30 mouse cellular contexts compared by ENCODE assay signal in the genomic region with DNA sequence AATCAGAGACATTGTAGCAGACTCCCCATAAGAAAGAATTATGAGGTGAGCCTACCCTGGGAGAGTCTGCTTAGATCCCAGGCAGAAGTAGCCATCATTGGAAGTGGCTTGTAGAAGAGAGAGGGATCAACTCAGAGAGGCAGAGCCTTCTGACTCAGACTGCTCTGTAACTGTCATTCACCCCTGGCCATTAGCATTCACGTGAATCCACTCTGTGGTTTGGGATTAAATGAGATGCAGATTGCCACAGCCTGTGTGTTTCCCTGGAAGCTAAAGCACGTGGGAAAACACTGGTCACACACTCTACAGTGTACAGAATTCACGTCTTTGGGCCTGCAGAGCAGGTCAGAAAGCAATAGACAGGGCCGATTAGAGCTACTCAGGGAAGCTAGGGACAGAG. TPM values are rescaled to one million over a fixed set of nuclear protein-coding genes. Genes with fewer than 3 reads are reported as not detected.
DNase-seq lines count a peak whose midpoint lies in the region; ATAC-seq and TF ChIP-seq lines count a peak whose summit lies in the region.
"Had no signal": no experiment of that assay in that cellular context is flagged by ENCODE, and none has a peak within 500 bp of the region (broad histone marks: within the 10 kb centered on the region; RNA-seq: fewer than 3 reads in every experiment).

No protein-coding gene starts in this region.

- ATAC-seq in Patski = peak; percentile 65
- ATAC-seq in megakaryocyte progenitor cell, adult 5-6 weeks (replicated peaks; ENCODE audit: poor library complexity) = no peak
- ATAC-seq: activated CD4-positive, CD25-positive, alpha-beta regulatory T cell, adult 4 months; CD4-positive, CD25-positive, alpha-beta regulatory T cell, adult 4 months had no signal

- H3K4me1 ChIP-seq in testis, adult 2 months (ENCODE audit: control insufficient read depth, insufficient read depth, low read length) = peaks cover 10% of the 10 kb centered on the region

- CTCF ChIA-PET in Patski (lab: Charles Lee) = interaction anchor here (1.7 kb wide), 1 partner anchor 42 kb away, joined by 3 read pairs; no protein-coding TSS in a partner anchor

- no peaks in the 10 kb centered on the region for H3K27me3 ChIP-seq in testis, adult 2 months (ENCODE audit: control insufficient read depth, insufficient read depth, low read length)
- peaks cover 24% of the 10 kb centered on the region for H3K27me3 ChIP-seq in Patski

- TF ChIP-seq POLR2A in testis, adult 2 months (IDR thresholded peaks at IDR 0.05; ENCODE audit: control insufficient read depth, low read depth, low read length) = no peak

- POLR2A ChIA-PET in Patski (lab: Charles Lee) = no interaction called here

- in situ Hi-C loops in Patski (cut with MboI; ENCODE audit: low pct_unique_long_range_greater_than_20kb) = no loop called here

- no peak for DNase-seq in testis, postnatal 10 days (ENCODE audit: low spot score)
- DNase-seq in 3T3-L1 (ENCODE audit: low read depth, low spot score) (peak; percentile 9), NIH3T3 (ENCODE audit: low read depth) (peak; percentile 66), Patski (ENCODE audit: low read depth, low spot score) (no peak)
- no peak for DNase-seq in embryo, embryonic 10 days (ENCODE audit: low spot score)
- no peak for DNase-seq in ovary, postnatal 36 days (ENCODE audit: low spot score)
- DNase-seq: adrenal gland, adult 2 months; adrenal gland, adult 8-10 months; adrenal gland, postnatal 10 days; adrenal gland, postnatal 14 days; adrenal gland, postnatal 25 days; adrenal gland, postnatal 36 days; B cell, adult 2 months; cerebellum, adult 11 months; cerebellum, adult 11-12 months; cerebellum, adult 18-20 months; cerebellum, adult 2 months; cerebellum, adult 8-10 months had no signal

- H3K36me3 ChIP-seq in testis, adult 2 months (ENCODE audit: control insufficient read depth, insufficient read depth, low read length) = no peaks in the 10 kb centered on the region
- H3K36me3 ChIP-seq: G1E had no signal

- no peak for TF ChIP-seq CTCF in testis, adult 2 months (IDR thresholded peaks at IDR 0.05; ENCODE audit: control insufficient read depth, insufficient read depth, insufficient replicate concordance, low read depth, low read length)
- no peak for TF ChIP-seq CTCF in Patski (IDR thresholded peaks at IDR 0.05)

- peak overlapping the region; percentile 67 for H3K4me3 ChIP-seq in testis, adult 2 months (ENCODE audit: control insufficient read depth, low read depth, low read length)

- H3K27ac ChIP-seq in testis, adult 2 months (ENCODE audit: control insufficient read depth, insufficient read depth, low read depth, low read length) = no peak overlapping the region

RNA-seq across cellular contexts. Expression of gene Ace3, which starts 10.0 kb away (rescaled TPM):
- polyA plus RNA-seq in testis, adult 2 months (2012; rRNA removed) = 78.7 and 82.6 TPM in 2 replicates
- polyA plus RNA-seq in Patski (2021) = not detected
- not detected in 2 replicates for total RNA-seq in megakaryocyte progenitor cell, adult 5-6 weeks (2015)
- not detected in 2 replicates for total RNA-seq in megakaryocyte progenitor cell, adult 5-6 weeks (2017)
- total RNA-seq: adrenal gland, adult 18-20 months; adrenal gland, adult 2 months; adrenal gland, adult 8-10 months; adrenal gland, postnatal 10 days; adrenal gland, postnatal 14 days; adrenal gland, postnatal 25 days; adrenal gland, postnatal 36 days; adrenal gland, postnatal 4 days; CH12.LX; ES-E14; G1E; MEL had no signal
- polyA plus RNA-seq: activated CD4-positive, CD25-positive, alpha-beta regulatory T cell, adult 4 months; adrenal gland, adult 2 months; brain, embryonic 14.5 days; C2C12; CD4-positive, CD25-positive, alpha-beta regulatory T cell, adult 4 months; cerebellum, adult 2 months; G1E had no signal

RNA-seq across cellular contexts. Expression of gene Ace, which starts 16.7 kb away (rescaled TPM):
- polyA plus RNA-seq in testis, adult 2 months (2012; rRNA removed) = 389 and 421 TPM in 2 replicates
- 0.33 TPM for polyA plus RNA-seq in Patski (2021)
- 0.15 and 0.59 TPM in 2 replicates for total RNA-seq in megakaryocyte progenitor cell, adult 5-6 weeks (2015)
- 0.04 and 0.10 TPM in 2 replicates for total RNA-seq in megakaryocyte progenitor cell, adult 5-6 weeks (2017)
- total RNA-seq: G1E, MEL had no signal
- polyA plus RNA-seq: CD4-positive, CD25-positive, alpha-beta regulatory T cell, adult 4 months; G1E had no signal

RNA-seq across cellular contexts. Expression of gene Kcnh6, which starts 23.5 kb away (rescaled TPM):
- polyA plus RNA-seq in testis, adult 2 months (2012; rRNA removed) = 0.41 and 0.46 TPM in 2 replicates
- not detected for polyA plus RNA-seq in Patski (2021)
- total RNA-seq in megakaryocyte progenitor cell, adult 5-6 weeks (2015) = 0.15 and 0.20 TPM in 2 replicates
- total RNA-seq in megakaryocyte progenitor cell, adult 5-6 weeks (2017) = not detected in 2 replicates
- total RNA-seq: G1E had no signal
- polyA plus RNA-seq: activated CD4-positive, CD25-positive, alpha-beta regulatory T cell, adult 4 months; C2C12; G1E had no signal

RNA-seq across cellular contexts. Expression of gene Cyb561, which starts 31.3 kb away (rescaled TPM):
- 21.8 and 36.1 TPM in 2 replicates for polyA plus RNA-seq in testis, adult 2 months (2012; rRNA removed)
- polyA plus RNA-seq in Patski (2021) = 31.6 TPM
- total RNA-seq in megakaryocyte progenitor cell, adult 5-6 weeks (2015) = 0.52 and 0.90 TPM in 2 replicates
- total RNA-seq in megakaryocyte progenitor cell, adult 5-6 weeks (2017) = 0.68 and 0.96 TPM in 2 replicates
- polyA plus RNA-seq: G1E had no signal

RNA-seq across cellular contexts. Expression of gene Dcaf7, which starts 52.2 kb away (rescaled TPM):
- 65.9 and 66.7 TPM in 2 replicates for polyA plus RNA-seq in testis, adult 2 months (2012; rRNA removed)
- 52.8 TPM for polyA plus RNA-seq in Patski (2021)
- total RNA-seq in megakaryocyte progenitor cell, adult 5-6 weeks (2015) = 46.2 and 48.8 TPM in 2 replicates
- 45.5 and 48.9 TPM in 2 replicates for total RNA-seq in megakaryocyte progenitor cell, adult 5-6 weeks (2017)

Comparison
In these comparisons a context has a peak if more than half of its experiments do, and no peak if none do; other contexts are left out.
1. DNase-seq: peak in 3T3-L1 (single experiment) and NIH3T3 (single experiment); none in testis, postnatal 10 days (single experiment), Patski (single experiment), embryo, embryonic 10 days (single experiment) and ovary, postnatal 36 days (single experiment).
2. RNA of gene Ace3, which starts 10.0 kb away (polyA plus RNA-seq): 78.7 to 82.6 TPM in testis, adult 2 months; not detected in Patski (single experiment); every median in the first group is over 10 times any median in the second.
3. RNA of gene Ace, which starts 16.7 kb away (polyA plus RNA-seq): 389 to 421 TPM in testis, adult 2 months; 0.33 TPM in Patski (single experiment); every median in the first group is over 100 times any median in the second.